Mouse (Mus musculus) bone marrow, adult 2 months (tissue): ENCODE data around the gene Col8a2. TPM values are rescaled to one million over a fixed set of nuclear protein-coding genes. Genes with fewer than 3 reads are reported as not detected.

ENCODE experiments used
- H3K27ac ChIP-seq: fragments of 200-500 bp; 2 replicates; pipeline ENCODE4 v1.5.1; 2012; ENCODE audit warnings: low read depth, mild to moderate bottlenecking, control low read depth, inconsistent platforms, low read length; ENCODE audit not compliant: control insufficient read depth, poor library complexity, insufficient read depth
- H3K4me1 ChIP-seq: fragments of 200-500 bp; 2 replicates; pipeline ENCODE4 v1.6.1; 2011; ENCODE audit warnings: low read length; ENCODE audit not compliant: control insufficient read depth, insufficient read depth
- H3K4me3 ChIP-seq: fragments of 200-500 bp; replicated peaks from 2 replicates; pipeline ENCODE3; 2011; ENCODE audit warnings: mild to moderate bottlenecking, low read depth, low read length, control low read depth; ENCODE audit not compliant: control insufficient read depth
- CTCF ChIP-seq: fragments of 200-500 bp; IDR thresholded peaks from 2 replicates; pipeline ENCODE4 v1.5.1; 2011; ENCODE audit warnings: low read length, control low read depth; ENCODE audit not compliant: control insufficient read depth, insufficient read depth
- POLR2A ChIP-seq: fragments of 200-500 bp; IDR thresholded peaks from 2 replicates; pipeline ENCODE4 v1.6.1; 2011; ENCODE audit warnings: low read depth, mild to moderate bottlenecking, control low read depth, low read length, borderline replicate concordance; ENCODE audit not compliant: control insufficient read depth
- WGBS: fragments of 180-500 bp; shearing (Covaris S2); methylation state at CpG from one replicate; pipeline ENCODE4 v1.1.7; 2018; 5-methylcytosine and 5-hydroxymethylcytosine counted together
- polyA plus RNA-seq: library from polyadenylated mRNA; stranded (reverse); fragments of >200 nt; gene quantifications from 2 replicates; pipeline ENCODE4 v1.2.4, GENCODE M21; 2011; ENCODE audit warnings: low replicate concordance; ENCODE audit not compliant: missing spikeins, insufficient read depth, insufficient read length

The Col8a2 gene
- polyA plus RNA-seq, 1 experiment: 0.57 TPM

DNA sequence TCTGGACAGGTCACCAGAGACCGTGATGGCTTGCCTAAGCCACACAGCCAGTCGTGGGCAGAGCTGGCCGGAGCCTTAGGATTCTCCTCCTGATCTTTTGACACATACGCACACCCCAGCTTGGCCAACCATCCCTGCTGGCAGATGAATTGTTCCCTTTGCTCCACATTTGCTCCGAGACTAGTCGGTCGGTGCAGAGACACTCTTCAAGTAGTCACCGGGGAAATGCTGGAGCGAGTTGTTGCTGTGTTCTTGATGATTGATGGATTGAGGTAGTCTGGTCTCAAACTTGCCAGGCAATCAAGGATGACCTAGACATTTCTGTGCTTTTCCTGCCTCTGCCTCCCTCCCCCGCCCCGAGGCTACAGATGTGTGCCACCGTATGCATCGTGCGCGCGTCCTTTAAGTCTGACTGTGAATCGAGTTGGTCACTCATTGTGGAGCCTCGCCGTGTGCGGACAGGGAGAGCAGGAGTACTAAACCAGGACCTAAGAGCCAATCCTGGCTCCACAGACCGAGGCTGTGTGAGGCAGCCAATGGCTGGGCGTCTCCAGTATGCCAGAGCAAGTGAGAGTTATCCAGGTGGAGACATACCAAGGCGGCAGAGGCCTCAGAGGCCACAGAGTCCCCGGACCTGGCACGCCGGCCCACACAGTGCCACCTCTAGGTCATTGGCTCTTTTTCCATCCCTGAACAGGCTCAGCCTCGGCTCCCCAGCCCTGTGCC is 15.2 kb downstream of the Col8a2 start:
- no peak overlapping the region for H3K4me3 ChIP-seq
- 16% methylated on average over 27 of the region's 27 CpGs for WGBS
- H3K4me1 ChIP-seq: no peaks in the 10 kb centered on the region
- H3K27ac ChIP-seq: no peak overlapping the region
- no peak for TF ChIP-seq CTCF
- TF ChIP-seq POLR2A: no peak

DNA sequence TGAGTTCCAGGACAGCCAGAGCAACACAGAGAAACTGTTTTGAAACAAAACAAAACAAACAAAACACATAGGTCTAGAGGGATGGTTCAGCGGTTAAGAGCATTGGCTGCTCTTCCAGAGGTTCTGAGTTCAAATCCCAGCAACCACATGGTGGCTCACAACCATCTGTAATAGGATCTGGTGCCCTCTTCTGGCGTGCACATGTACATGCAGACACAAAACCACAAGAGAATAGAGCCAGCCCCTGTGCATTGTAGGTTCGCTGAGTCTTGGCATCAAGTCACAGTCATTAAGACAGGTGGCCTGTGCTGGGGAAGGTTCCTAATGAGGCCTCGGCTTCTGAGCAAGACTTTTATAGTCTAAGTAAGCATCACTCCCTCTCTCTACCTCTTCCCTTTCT is 17.3 kb downstream of the Col8a2 start:
- 58% methylated on average over 4 of the region's 4 CpGs for WGBS
- Histone ChIP-seq H3K4me3 (no peak overlapping the region), H3K4me1 (no peaks in the 10 kb centered on the region), H3K27ac (no peak overlapping the region)
- no peak for TF ChIP-seq POLR2A
- TF ChIP-seq CTCF: no peak

DNA sequence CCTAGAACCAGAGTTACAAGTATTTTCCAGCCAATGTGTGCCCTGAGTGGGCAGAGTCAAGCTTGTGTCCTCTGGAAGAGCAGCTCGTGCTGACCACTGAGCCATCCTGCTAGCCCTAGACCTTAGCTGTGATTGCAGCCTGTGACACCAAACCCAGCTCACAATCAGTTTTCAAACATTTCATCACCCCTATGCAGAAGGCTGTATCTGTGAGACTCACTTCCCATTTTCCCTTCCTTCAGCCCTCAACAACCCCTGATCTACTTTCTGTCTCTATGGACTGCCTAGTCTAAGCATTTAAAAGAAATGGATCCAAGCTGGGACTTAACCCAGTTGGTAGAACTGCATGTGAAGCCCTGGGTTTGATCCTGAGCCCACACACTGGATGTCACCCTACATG is 18.8 kb downstream of the Col8a2 start:
- H3K4me3 ChIP-seq: no peak overlapping the region
- H3K27ac ChIP-seq: no peak overlapping the region
- H3K4me1 ChIP-seq: no peaks in the 10 kb centered on the region
- WGBS: 74% methylated on average over 1 of the region's 1 CpGs
- TF ChIP-seq POLR2A: no peak
- TF ChIP-seq CTCF: no peak

DNA sequence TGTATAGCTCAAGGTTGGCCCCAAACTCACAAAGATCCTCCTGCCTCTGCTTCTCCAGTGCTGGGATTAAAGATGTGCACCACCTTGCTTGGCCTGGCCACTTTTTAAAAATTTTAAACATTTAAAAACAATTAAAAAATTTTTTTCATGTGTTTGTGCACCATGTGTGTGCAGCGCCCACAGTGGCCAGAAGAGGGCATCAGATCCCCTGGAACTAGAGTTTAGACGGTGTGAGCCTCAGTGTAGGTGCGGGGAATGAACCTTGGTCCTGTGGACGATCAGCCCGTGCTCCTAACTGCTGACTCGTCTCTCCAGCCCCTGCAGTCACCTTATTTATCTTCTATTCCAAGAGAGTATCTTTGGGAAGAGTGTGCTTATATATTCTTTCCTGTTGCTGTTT is 19.5 kb downstream of the Col8a2 start:
- Histone ChIP-seq H3K4me3 (no peak overlapping the region), H3K4me1 (no peaks in the 10 kb centered on the region), H3K27ac (no peak overlapping the region)
- 84% methylated on average over 6 of the region's 6 CpGs for WGBS
- no peak for TF ChIP-seq CTCF
- no peak for TF ChIP-seq POLR2A

DNA sequence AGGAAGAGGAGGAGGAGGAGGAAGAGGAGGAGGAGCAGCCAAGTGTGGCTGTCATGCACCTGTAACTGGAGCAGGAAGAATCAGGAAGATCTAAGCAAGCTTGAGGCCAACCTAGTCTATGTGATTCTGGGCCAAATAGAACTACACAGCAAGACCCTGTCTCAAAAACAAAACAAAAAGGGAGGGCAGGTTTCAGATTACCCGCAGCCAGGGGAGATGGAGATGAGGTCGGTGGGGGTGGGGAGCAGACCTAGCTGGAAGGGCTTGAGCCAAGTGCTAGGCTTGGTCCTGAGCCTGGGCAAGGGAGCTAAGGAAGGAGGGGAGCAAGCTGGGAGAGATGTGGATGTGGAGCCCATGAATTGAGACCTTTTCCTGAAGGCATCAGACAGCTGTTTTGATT is 20.2 kb downstream of the Col8a2 start:
- no peak overlapping the region for H3K4me3 ChIP-seq
- no peak for TF ChIP-seq CTCF
- H3K4me1 ChIP-seq: no peaks in the 10 kb centered on the region
- H3K27ac ChIP-seq: no peak overlapping the region
- WGBS: 30% methylated on average over 2 of the region's 2 CpGs

DNA sequence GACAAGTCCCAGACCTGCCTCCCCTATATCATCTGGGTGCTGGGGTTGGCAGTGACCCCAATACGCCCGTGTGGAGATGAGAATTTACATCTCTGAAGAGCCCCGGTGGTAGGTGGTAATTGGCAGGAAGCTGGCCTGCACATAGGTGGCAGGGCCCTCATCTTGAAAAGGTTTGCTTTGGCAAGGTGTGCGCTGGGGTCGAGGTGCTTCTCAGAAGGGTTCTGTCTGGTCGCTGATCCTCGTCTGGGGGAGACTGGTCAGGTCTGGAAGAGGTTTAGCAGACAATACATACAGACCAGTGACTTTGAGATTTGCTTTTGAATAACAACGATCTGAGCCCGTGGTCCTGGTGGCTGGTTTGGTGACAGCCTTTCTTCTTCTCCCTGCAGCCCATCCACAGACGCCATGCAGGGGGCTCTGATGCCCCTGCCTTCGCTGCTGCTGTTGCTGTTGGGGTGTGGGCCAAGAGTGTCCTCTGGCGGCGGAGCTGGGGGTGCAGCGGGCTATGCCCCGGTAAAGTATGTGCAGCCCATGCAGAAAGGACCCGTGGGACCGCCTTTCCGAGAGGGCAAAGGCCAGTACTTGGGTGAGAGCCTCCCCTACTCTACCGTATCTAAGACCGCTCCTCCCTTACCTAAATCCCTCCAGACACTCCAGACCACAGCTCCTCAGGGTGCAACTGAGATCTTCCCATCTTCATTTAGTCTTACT is 22.8 kb downstream of the Col8a2 start:
- WGBS: 20% methylated on average over 20 of the region's 20 CpGs
- TF ChIP-seq POLR2A (no peak), CTCF (peak; percentile 32)
- no peak overlapping the region for H3K27ac ChIP-seq
- H3K4me3 ChIP-seq: no peak overlapping the region
- no peaks in the 10 kb centered on the region for H3K4me1 ChIP-seq

DNA sequence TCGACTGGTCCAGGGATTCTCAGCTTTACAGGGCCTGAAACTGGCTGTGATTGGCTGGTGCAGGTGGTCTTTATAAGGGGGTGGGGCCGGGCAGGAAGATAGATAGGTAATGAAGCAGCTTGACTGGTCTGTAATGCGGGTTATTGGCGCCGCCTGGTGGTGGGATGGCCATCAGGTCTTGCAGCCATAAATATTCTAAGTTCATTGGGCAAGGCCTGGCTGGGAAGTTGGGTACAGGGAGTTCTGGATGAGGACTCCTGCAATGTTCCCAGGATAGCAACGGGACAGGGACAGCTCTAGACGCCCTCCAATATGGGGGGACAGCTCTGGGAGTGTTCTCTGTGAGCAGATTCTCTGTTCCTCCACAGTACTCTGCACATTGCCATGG is 23.3 kb downstream of the Col8a2 start:
- TF ChIP-seq CTCF: peak; percentile 76
- TF ChIP-seq POLR2A: no peak
- 0% methylated on average over 7 of the region's 7 CpGs for WGBS
- Histone ChIP-seq H3K4me3 (no peak overlapping the region), H3K27ac (no peak overlapping the region), H3K4me1 (no peaks in the 10 kb centered on the region)

DNA sequence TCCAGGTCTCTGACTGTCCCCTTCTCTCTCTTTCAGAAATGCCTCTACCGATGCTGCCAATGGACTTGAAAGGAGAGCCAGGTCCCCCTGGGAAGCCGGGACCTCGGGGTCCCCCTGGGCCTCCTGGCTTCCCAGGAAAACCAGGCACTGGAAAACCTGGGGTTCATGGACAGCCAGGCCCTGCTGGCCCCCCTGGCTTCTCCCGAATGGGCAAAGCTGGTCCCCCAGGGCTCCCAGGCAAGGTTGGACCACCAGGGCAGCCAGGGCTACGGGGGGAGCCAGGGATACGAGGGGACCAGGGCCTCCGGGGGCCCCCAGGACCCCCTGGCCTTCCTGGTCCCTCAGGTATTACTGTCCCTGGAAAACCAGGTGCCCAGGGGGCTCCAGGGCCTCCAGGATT is 23.8 kb downstream of the Col8a2 start:
- Histone ChIP-seq H3K27ac (no peak overlapping the region), H3K4me3 (no peak overlapping the region), H3K4me1 (no peaks in the 10 kb centered on the region)
- no peak for TF ChIP-seq CTCF
- TF ChIP-seq POLR2A: no peak
- 72% methylated on average over 7 of the region's 7 CpGs for WGBS

DNA sequence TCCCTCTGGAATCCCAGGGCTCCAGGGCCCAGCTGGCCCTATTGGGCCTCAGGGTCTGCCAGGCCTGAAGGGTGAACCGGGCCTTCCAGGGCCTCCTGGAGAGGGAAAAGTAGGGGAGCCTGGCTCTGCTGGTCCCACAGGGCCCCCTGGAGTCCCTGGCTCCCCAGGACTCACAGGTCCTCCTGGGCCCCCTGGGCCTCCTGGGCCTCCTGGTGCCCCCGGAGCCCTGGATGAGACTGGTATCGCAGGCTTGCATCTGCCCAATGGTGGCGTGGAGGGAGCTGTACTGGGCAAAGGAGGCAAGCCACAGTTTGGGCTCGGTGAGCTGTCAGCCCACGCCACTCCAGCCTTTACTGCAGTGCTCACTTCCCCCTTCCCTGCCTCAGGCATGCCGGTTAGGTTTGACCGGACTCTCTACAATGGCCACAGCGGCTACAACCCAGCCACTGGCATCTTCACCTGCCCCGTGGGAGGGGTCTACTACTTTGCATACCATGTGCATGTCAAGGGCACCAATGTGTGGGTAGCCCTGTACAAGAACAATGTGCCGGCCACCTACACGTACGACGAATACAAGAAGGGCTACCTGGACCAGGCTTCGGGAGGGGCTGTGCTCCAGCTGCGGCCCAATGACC is 25.1 kb downstream of the Col8a2 start:
- no peak overlapping the region for H3K27ac ChIP-seq
- no peaks in the 10 kb centered on the region for H3K4me1 ChIP-seq
- TF ChIP-seq CTCF (no peak), POLR2A (no peak)
- 84% methylated on average over 16 of the region's 16 CpGs for WGBS
- no peak overlapping the region for H3K4me3 ChIP-seq
